Mouse (Mus musculus): ENCODE measurements at regions not wholly inside any gene's neighbourhood (a gene's known extent, or its start where the extent isn't known, plus 50 kb on each side); places are given as distances from the start of the nearest gene placed in this dataset.

DNA sequence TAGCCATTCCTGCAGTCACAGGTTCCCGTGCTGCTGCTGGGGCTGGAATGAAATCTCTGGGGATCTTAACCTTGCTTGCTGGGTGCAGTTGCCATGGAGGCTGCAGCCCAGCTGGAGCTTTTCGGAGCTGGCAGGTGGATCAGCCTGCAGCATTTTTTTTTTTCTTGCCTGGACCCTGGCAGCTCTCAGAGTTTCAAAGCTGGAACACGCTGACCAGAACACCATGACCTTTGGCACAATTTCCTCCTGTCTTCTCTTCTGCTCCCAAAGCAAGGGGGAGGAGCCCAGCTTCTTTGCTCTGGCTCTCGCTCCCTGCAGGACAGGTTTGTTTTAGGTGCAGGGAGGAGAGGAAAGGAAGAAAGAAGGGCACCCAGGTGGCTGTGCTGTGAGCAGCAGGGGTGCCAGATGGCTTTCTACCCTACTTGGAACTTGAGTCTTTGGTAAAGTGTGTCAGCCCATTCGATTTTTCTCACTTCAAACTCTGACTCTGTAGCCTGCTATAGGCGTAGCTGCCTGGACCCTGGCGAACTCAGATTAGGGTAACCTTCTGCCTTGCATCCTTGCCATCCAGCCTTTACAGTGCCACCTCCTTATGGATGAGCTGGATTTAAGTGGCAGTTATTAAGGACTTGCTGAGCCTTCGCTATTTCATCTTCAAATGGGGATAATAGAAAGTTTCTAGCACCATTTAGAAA lies 1372.6 kb upstream of the A1bg start:
- TF ChIP-seq POLR2A (IDR thresholded peaks at IDR 0.05; ENCODE audit: control insufficient read depth, low read depth, low read length), result no peak
- TF ChIP-seq CTCF (IDR thresholded peaks at IDR 0.05; ENCODE audit: control insufficient read depth, insufficient read depth, insufficient replicate concordance, low read depth, low read length), result no peak

Data from testis, adult 2 months (tissue).